Mouse (Mus musculus): Measurements from ENCODE around the gene Hbb-bh2. TPM values are rescaled to one million over a fixed set of nuclear protein-coding genes. Genes with fewer than 3 reads are reported as not detected.

The Hbb-bh2 gene
- polyA plus RNA-seq (2016; fragmentation: Nextera tagmentation; extraction: Ambion mirVana) = 0.38 TPM in 1 of 2 replicates, not detected in the other

- H3K4me3 ChIP-seq = no peak within 1 kb of the TSS
- no peaks in the 10 kb centered on the region for H3K27me3 ChIP-seq (replicated peaks)
- H3K9me3 ChIP-seq = no peaks in the 10 kb centered on the region
- no peaks in the 10 kb centered on the region for H3K4me1 ChIP-seq
- H3K36me3 ChIP-seq = no peaks in the 10 kb centered on the region
- no peak for ATAC-seq (ENCODE audit: low FRiP score, low read depth)
- H3K9ac ChIP-seq = no peak within 1 kb of the TSS
- WGBS = 71% methylated on average over 3 of the region's 3 CpGs
- no peak within 1 kb of the TSS for H3K27ac ChIP-seq
- H3K4me2 ChIP-seq (replicated peaks) = no peak within 1 kb of the TSS
These were observed at the start of gene Hbb-bh2 for GRCm38 (mm10) chr7:103840268-103840667. Hbb-bh2 (minus strand) TSS chr7:103840520.

DNA sequence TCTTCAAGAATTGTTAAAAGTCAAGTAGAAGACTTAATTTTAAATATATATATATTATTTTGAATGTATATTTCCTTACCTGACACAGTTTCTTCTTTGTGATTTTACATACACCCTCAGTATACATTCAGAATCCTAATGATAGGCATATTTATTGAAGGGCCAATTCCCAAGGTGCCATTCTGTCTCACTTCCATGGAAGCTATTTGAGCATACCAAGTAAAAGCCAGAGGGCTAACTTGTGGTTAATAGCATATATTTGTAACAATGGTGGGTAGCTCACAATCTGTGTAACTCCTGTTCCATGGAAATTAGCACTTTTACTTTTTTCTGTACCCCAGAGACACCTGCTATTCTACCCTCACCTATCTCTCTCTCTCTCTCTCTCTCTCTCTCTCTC is 45.8 kb upstream of the Hbb-bh2 start, which contains the start of gene Olfr66:
TSS of gene Olfr66 (minus strand) at position 101 of the 400 bp plus-strand sequence.
- Histone ChIP-seq H3K4me3 (no peak within 1 kb of the TSS), H3K4me1 (no peaks in the 10 kb centered on the region)

GRCm38 (mm10) chr7:103877093-103877492 is 36.8 kb upstream of the Hbb-bh2 start:
- Histone ChIP-seq H3K27me3 (replicated peaks) (no peaks in the 10 kb centered on the region), H3K4me3 (no peak overlapping the region), H3K9me3 (no peaks in the 10 kb centered on the region), H3K36me3 (no peaks in the 10 kb centered on the region), H3K27ac (no peak overlapping the region), H3K9ac (no peak overlapping the region), H3K4me1 (no peaks in the 10 kb centered on the region), H3K4me2 (replicated peaks) (no peak overlapping the region)
- 91% methylated on average over 2 of the region's 2 CpGs for WGBS
- ATAC-seq (ENCODE audit: low FRiP score, low read depth) = no peak

More for the DNA sequence above, 45.8 kb upstream of the Hbb-bh2 start, which contains the start of gene Olfr66:
- ATAC-seq (ENCODE audit: low FRiP score, low read depth) = no peak
- Histone ChIP-seq H3K27me3 (replicated peaks) (no peaks in the 10 kb centered on the region), H3K4me2 (replicated peaks) (no peak within 1 kb of the TSS), H3K27ac (no peak within 1 kb of the TSS), H3K9me3 (no peaks in the 10 kb centered on the region), H3K36me3 (no peaks in the 10 kb centered on the region), H3K9ac (no peak within 1 kb of the TSS)

- no peak overlapping the region for H3K4me3 ChIP-seq
- ATAC-seq (ENCODE audit: low FRiP score, low read depth) = no peak
- WGBS = 59% methylated on average over 5 of the region's 5 CpGs
- H3K9ac ChIP-seq = no peak overlapping the region
- no peak overlapping the region for H3K27ac ChIP-seq
- no peaks in the 10 kb centered on the region for H3K9me3 ChIP-seq
- H3K36me3 ChIP-seq = no peaks in the 10 kb centered on the region
- no peaks in the 10 kb centered on the region for H3K27me3 ChIP-seq (replicated peaks)
- no peak overlapping the region for H3K4me2 ChIP-seq (replicated peaks)
- no peaks in the 10 kb centered on the region for H3K4me1 ChIP-seq
These were observed 34.1 kb upstream of the Hbb-bh2 start for GRCm38 (mm10) chr7:103874451-103874850.

DNA sequence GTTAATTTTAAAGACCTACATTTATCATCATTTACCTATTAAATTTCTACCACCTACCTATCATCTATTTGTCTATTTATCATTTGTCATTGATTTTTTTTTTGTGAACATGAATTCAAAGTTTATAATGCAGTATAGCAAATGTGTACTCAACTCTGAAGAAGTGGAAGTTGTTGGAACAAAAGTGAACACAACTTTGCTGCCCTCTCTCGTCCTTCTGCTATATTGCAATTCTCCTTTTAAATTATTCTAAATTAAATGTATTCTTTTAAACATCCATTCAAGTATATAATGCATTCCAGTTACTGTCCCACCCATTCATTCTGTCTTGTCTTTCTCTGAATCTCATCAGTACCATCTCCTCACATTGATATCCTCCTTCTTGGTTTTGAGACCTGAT is 32.7 kb upstream of the Hbb-bh2 start:
- Histone ChIP-seq H3K27me3 (replicated peaks) (no peaks in the 10 kb centered on the region), H3K9ac (no peak overlapping the region), H3K36me3 (no peaks in the 10 kb centered on the region), H3K4me3 (no peak overlapping the region), H3K4me2 (replicated peaks) (no peak overlapping the region), H3K27ac (no peak overlapping the region), H3K4me1 (no peaks in the 10 kb centered on the region), H3K9me3 (no peaks in the 10 kb centered on the region)
- no peak for ATAC-seq (ENCODE audit: low FRiP score, low read depth)
- 4% methylated on average over 1 of the region's 1 CpGs for WGBS

DNA sequence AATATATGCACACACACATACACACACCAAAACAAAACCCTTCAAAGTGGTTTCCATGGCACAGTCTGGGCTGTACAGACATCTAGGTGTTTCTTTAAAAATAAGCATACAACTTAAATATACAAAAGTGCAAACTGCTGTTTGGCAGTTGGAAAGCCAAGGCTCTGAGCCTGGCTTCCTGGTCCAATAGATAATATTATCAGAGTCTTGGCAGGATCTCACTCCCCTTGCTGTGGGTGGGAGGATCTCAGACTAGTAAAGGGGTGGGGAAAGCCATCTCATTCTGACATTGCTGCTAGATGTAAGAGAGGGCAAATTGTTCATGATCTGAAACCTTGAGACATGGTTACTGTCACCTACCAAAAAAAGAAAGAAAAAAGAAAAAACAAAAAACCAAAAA is 30.3 kb upstream of the Hbb-bh2 start:
- Histone ChIP-seq H3K36me3 (no peaks in the 10 kb centered on the region), H3K9ac (no peak overlapping the region), H3K27ac (no peak overlapping the region), H3K4me3 (no peak overlapping the region), H3K27me3 (replicated peaks) (no peaks in the 10 kb centered on the region), H3K4me2 (replicated peaks) (no peak overlapping the region), H3K4me1 (no peaks in the 10 kb centered on the region), H3K9me3 (no peaks in the 10 kb centered on the region)
- no peak for ATAC-seq (ENCODE audit: low FRiP score, low read depth)

GRCm38 (mm10) chr7:103865716-103866115 is 25.4 kb upstream of the Hbb-bh2 start:
- no peak overlapping the region for H3K9ac ChIP-seq
- H3K4me2 ChIP-seq (replicated peaks) = no peak overlapping the region
- no peaks in the 10 kb centered on the region for H3K9me3 ChIP-seq
- no peak overlapping the region for H3K4me3 ChIP-seq
- H3K4me1 ChIP-seq = no peaks in the 10 kb centered on the region
- no peaks in the 10 kb centered on the region for H3K36me3 ChIP-seq
- no peak for ATAC-seq (ENCODE audit: low FRiP score, low read depth)
- H3K27me3 ChIP-seq (replicated peaks) = no peaks in the 10 kb centered on the region
- H3K27ac ChIP-seq = no peak overlapping the region

- 86% methylated on average over 3 of the region's 3 CpGs for WGBS
- ATAC-seq (ENCODE audit: low FRiP score, low read depth) = no peak
These were observed 21.2 kb upstream of the Hbb-bh2 start for GRCm38 (mm10) chr7:103861531-103861930.

DNA sequence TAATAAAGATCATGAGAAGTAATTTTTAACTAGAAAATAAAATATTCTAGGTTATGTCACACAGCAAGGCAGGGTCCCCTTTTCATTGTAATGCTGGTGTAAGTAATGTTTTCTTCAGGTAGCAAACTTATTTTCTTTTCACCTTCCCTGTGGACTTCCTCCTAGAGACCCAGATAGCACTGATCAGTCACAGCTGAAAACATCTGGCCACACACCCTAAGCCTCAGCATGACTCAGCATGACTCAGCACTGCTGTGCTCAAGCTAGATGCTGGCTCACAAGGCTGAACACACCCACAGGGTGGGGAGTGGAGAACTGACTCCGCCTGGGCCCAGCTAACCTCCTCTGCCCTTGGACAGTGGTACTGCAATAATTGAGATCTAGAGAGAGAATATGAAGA is 20.5 kb upstream of the Hbb-bh2 start:
- H3K9me3 ChIP-seq = no peaks in the 10 kb centered on the region
- H3K36me3 ChIP-seq = no peaks in the 10 kb centered on the region
- no peak for ATAC-seq (ENCODE audit: low FRiP score, low read depth)
- no peak overlapping the region for H3K9ac ChIP-seq
- no peak overlapping the region for H3K4me3 ChIP-seq
- H3K4me2 ChIP-seq (replicated peaks) = no peak overlapping the region
- no peaks in the 10 kb centered on the region for H3K27me3 ChIP-seq (replicated peaks)
- H3K4me1 ChIP-seq = no peaks in the 10 kb centered on the region
- H3K27ac ChIP-seq = no peak overlapping the region
- 68% methylated on average over 1 of the region's 1 CpGs for WGBS

More at GRCm38 (mm10) chr7:103861531-103861930, 21.2 kb upstream of the Hbb-bh2 start:
- H3K4me3 ChIP-seq = no peak overlapping the region
- H3K4me1 ChIP-seq = no peaks in the 10 kb centered on the region
- H3K4me2 ChIP-seq (replicated peaks) = no peak overlapping the region
- no peaks in the 10 kb centered on the region for H3K36me3 ChIP-seq
- no peak overlapping the region for H3K27ac ChIP-seq
- H3K9me3 ChIP-seq = no peaks in the 10 kb centered on the region
- H3K9ac ChIP-seq = no peak overlapping the region
- no peaks in the 10 kb centered on the region for H3K27me3 ChIP-seq (replicated peaks)

DNA sequence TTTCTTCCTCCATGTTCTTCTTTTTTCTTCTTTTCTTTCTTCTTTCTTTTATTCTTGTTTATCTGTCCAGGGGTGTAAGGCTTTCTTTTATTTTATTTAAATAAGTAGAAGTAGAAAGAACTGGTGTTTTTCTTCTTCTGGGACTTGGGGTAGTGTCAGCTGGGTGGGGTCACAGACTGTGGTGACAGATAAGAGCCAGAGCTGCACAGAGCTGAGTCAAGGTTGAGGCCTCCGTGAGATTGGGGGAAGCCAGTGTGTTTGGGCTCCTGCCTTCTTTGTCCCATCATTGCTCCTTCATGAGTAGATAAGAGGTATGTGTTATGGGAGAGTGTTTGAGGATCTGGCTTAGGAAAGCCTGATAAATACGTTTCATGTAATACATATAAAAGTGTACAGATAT is 18.8 kb upstream of the Hbb-bh2 start:
- no peaks in the 10 kb centered on the region for H3K4me1 ChIP-seq
- H3K4me2 ChIP-seq (replicated peaks) = no peak overlapping the region
- H3K27me3 ChIP-seq (replicated peaks) = no peaks in the 10 kb centered on the region
- H3K27ac ChIP-seq = no peak overlapping the region
- no peak overlapping the region for H3K4me3 ChIP-seq
- WGBS = 81% methylated on average over 2 of the region's 2 CpGs
- no peaks in the 10 kb centered on the region for H3K36me3 ChIP-seq
- no peak overlapping the region for H3K9ac ChIP-seq
- H3K9me3 ChIP-seq = no peaks in the 10 kb centered on the region
- ATAC-seq (ENCODE audit: low FRiP score, low read depth) = no peak

- H3K4me1 ChIP-seq = no peaks in the 10 kb centered on the region
- no peaks in the 10 kb centered on the region for H3K9me3 ChIP-seq
- H3K9ac ChIP-seq = no peak overlapping the region
- WGBS = 69% methylated on average over 1 of the region's 1 CpGs
- H3K27ac ChIP-seq = no peak overlapping the region
- H3K4me3 ChIP-seq = no peak overlapping the region
- no peaks in the 10 kb centered on the region for H3K36me3 ChIP-seq
- H3K4me2 ChIP-seq (replicated peaks) = no peak overlapping the region
- no peak for ATAC-seq (ENCODE audit: low FRiP score, low read depth)
- H3K27me3 ChIP-seq (replicated peaks) = no peaks in the 10 kb centered on the region
These were observed 14.3 kb upstream of the Hbb-bh2 start for GRCm38 (mm10) chr7:103854669-103855068.

GRCm38 (mm10) chr7:103853090-103853489 is 12.8 kb upstream of the Hbb-bh2 start, which contains the start of gene Hbb-y:
Hbb-y (minus strand) TSS chr7:103853216.
- no peaks in the 10 kb centered on the region for H3K9me3 ChIP-seq
- H3K27ac ChIP-seq = no peak within 1 kb of the TSS
- no peak within 1 kb of the TSS for H3K9ac ChIP-seq
- H3K27me3 ChIP-seq (replicated peaks) = no peaks in the 10 kb centered on the region
- H3K4me3 ChIP-seq = no peak within 1 kb of the TSS
- WGBS = 71% methylated on average over 2 of the region's 2 CpGs
- H3K4me2 ChIP-seq (replicated peaks) = no peak within 1 kb of the TSS
- H3K4me1 ChIP-seq = no peaks in the 10 kb centered on the region
- H3K36me3 ChIP-seq = no peaks in the 10 kb centered on the region
- no peak for ATAC-seq (ENCODE audit: low FRiP score, low read depth)

- Histone ChIP-seq H3K27ac (no peak overlapping the region), H3K4me2 (replicated peaks) (no peak overlapping the region), H3K9ac (no peak overlapping the region), H3K27me3 (replicated peaks) (no peaks in the 10 kb centered on the region), H3K36me3 (no peaks in the 10 kb centered on the region), H3K4me3 (no peak overlapping the region), H3K4me1 (no peaks in the 10 kb centered on the region), H3K9me3 (no peaks in the 10 kb centered on the region)
- no peak for ATAC-seq (ENCODE audit: low FRiP score, low read depth)
- WGBS = 59% methylated on average over 2 of the region's 2 CpGs
These were observed 4.4 kb upstream of the Hbb-bh2 start for GRCm38 (mm10) chr7:103844525-103845325.

All from neural tube, embryonic 12.5 days (tissue).